Mouse (Mus musculus): Measurements from ENCODE around the gene Ifrd2.

- TF ChIP-seq CTCF (IDR thresholded peaks at IDR 0.05; ENCODE audit: borderline replicate concordance, insufficient read depth, low read length) (no peak), POLR2A (IDR thresholded peaks at IDR 0.05; ENCODE audit: low read depth, low read length) (no peak)
These were observed 33.5 kb downstream of the Ifrd2 start for GRCm38 (mm10) chr9:107620954-107621353.
